Mouse (Mus musculus) C2C12 (cell line): Measurements from ENCODE around the gene Pgls. TPM values are rescaled to one million over a fixed set of nuclear protein-coding genes. Genes with fewer than 3 reads are reported as not detected.

ENCODE experiments used
- H3K27me3 ChIP-seq: one replicate; pipeline ENCODE4 v1.6.1; 2011; ENCODE audit not compliant: control insufficient read depth, insufficient read depth, insufficient read length
- H3K36me3 ChIP-seq: one replicate; pipeline ENCODE4 v1.6.1; 2011; ENCODE audit not compliant: control insufficient read depth, insufficient read depth
- H3K4me3 ChIP-seq: one replicate; pipeline ENCODE4 v1.5.1; 2011; ENCODE audit warnings: mild to moderate bottlenecking, control low read depth; ENCODE audit not compliant: poor library complexity, insufficient read depth, severe bottlenecking
- H3K79me2 ChIP-seq: one replicate; pipeline ENCODE4 v1.6.1; 2011; ENCODE audit not compliant: control insufficient read depth, insufficient read depth
- H3K79me3 ChIP-seq: one replicate; pipeline ENCODE4 v1.6.1; 2011; ENCODE audit warnings: low read depth, control low read depth
- H3ac ChIP-seq: one replicate; pipeline ENCODE3; 2011; ENCODE audit warnings: low read depth; ENCODE audit not compliant: control insufficient read depth, insufficient read length
- CEBPB ChIP-seq: IDR thresholded peaks from one replicate; pipeline ENCODE4 v1.6.1; 2011; ENCODE audit warnings: low read depth, mild to moderate bottlenecking, control low read depth, moderate library complexity
- CTCF ChIP-seq: IDR thresholded peaks from one replicate; pipeline ENCODE4 v1.5.1; 2011; ENCODE audit not compliant: control insufficient read depth, insufficient read depth, insufficient read length
- FOSL1 ChIP-seq: IDR thresholded peaks from one replicate; pipeline ENCODE4 v1.8.0; 2011; ENCODE audit warnings: mild to moderate bottlenecking, low read length; ENCODE audit not compliant: poor library complexity, insufficient read depth, severe bottlenecking
- MAX ChIP-seq: IDR thresholded peaks from one replicate; pipeline ENCODE4 v1.6.1; 2011; ENCODE audit warnings: mild to moderate bottlenecking, control low read depth
- MYOD1 ChIP-seq: IDR thresholded peaks from one replicate; pipeline ENCODE4 v1.6.1; 2011; ENCODE audit warnings: low read depth; ENCODE audit not compliant: control insufficient read depth, insufficient read length
- MYOG ChIP-seq: IDR thresholded peaks from one replicate; pipeline ENCODE4 v1.6.1; 2011; ENCODE audit not compliant: control insufficient read depth, insufficient read length; ENCODE audit errors: extremely low read depth
- USF1 ChIP-seq: IDR thresholded peaks from one replicate; pipeline ENCODE4 v1.6.1; 2011; ENCODE audit warnings: low read depth, mild to moderate bottlenecking, control low read depth, moderate library complexity
- polyA plus RNA-seq: library from polyadenylated mRNA; unstranded; fragments of >200 nt; fragmentation: generic; extraction: Trizol; gene quantifications from one replicate; pipeline ENCODE4 v1.2.1, GENCODE M21; 2012; ENCODE audit warnings: missing spikeins

The Pgls gene
- polyA plus RNA-seq, 1 experiment, result 231 TPM

- H3ac ChIP-seq, result no peak overlapping the region
- no peak overlapping the region for H3K4me3 ChIP-seq
- TF ChIP-seq USF1, result no peak
- TF ChIP-seq MYOG, result no peak
- no peak for TF ChIP-seq FOSL1
- TF ChIP-seq CTCF, result no peak
- no peak for TF ChIP-seq MYOD1
- TF ChIP-seq CEBPB, result no peak
- no peak for TF ChIP-seq MAX
- H3K79me3 ChIP-seq, result no peaks in the 10 kb centered on the region
- no peaks in the 10 kb centered on the region for H3K79me2 ChIP-seq
- no peaks in the 10 kb centered on the region for H3K36me3 ChIP-seq
- H3K27me3 ChIP-seq, result no peaks in the 10 kb centered on the region
Observed at GRCm38 (mm10) chr8:71604021-71604420, 12.0 kb downstream of the Pgls start.

DNA sequence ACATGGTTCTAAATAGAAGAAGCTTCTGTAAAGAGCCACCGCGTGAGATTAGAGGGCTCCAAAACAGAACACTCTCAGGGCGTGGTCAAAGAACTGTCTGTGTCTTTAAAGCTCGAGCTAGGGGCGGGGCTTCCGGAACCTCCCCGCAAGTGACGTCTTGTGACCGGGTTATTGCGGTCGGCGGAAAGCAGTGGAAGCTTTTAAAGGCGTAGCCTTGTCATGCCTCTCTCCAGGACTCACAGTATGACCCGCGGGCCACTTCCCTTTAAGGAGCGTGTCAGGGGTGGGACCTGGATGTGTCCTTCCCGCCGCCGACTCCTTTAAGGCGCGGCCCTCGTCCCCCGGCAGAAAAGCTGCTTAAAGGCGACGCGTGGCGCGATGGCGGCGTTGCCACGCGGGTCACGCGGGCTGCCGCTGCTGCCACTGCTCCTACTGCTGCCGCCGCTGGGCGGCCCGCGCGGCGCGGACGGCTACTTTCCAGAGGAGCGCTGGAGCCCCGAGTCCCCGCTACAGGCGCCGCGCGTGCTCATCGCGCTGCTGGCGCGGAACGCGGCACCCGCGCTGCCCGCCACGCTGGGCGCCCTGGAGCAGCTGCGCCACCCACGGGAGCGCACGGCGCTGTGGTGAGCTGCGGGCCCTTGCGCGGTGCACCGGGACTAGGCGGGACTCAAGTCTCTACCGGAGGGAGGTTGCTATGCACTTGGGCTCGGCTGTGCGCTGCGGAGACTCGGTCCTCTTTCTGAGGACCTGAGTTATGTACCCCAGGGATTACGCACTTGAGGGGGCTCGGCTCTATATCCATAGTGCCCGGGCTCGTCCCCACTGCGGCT, 19.1 kb downstream of the Pgls start, which contains the start of gene Colgalt1:
Gene Colgalt1, plus strand, starts transcription at position 177 of the 830 bp plus-strand sequence.
- Histone ChIP-seq H3K79me3 (peaks cover 13% of the 10 kb centered on the region), H3K36me3 (peaks cover 15% of the 10 kb centered on the region), H3ac (peak within 1 kb of the TSS; percentile 100), H3K4me3 (peak within 1 kb of the TSS; percentile 76), H3K27me3 (no peaks in the 10 kb centered on the region), H3K79me2 (peaks cover 25% of the 10 kb centered on the region)
- TF ChIP-seq CTCF, result peak; percentile 15
- TF ChIP-seq CEBPB, result no peak
- peak; percentile 71 for TF ChIP-seq MAX
- TF ChIP-seq MYOD1, result no peak
- TF ChIP-seq USF1, result no peak
- TF ChIP-seq MYOG, result no peak
- no peak for TF ChIP-seq FOSL1

GRCm38 (mm10) chr8:71612141-71612540, 20.2 kb downstream of the Pgls start:
- Histone ChIP-seq H3K79me2 (peaks cover 25% of the 10 kb centered on the region), H3ac (peak overlapping the region; percentile 100), H3K4me3 (peak overlapping the region; percentile 76), H3K79me3 (peaks cover 13% of the 10 kb centered on the region), H3K27me3 (no peaks in the 10 kb centered on the region), H3K36me3 (peaks cover 15% of the 10 kb centered on the region)
- TF ChIP-seq MAX, result no peak
- TF ChIP-seq CEBPB, result no peak
- no peak for TF ChIP-seq USF1
- TF ChIP-seq FOSL1, result no peak
- no peak for TF ChIP-seq CTCF
- TF ChIP-seq MYOD1, result no peak
- no peak for TF ChIP-seq MYOG

DNA sequence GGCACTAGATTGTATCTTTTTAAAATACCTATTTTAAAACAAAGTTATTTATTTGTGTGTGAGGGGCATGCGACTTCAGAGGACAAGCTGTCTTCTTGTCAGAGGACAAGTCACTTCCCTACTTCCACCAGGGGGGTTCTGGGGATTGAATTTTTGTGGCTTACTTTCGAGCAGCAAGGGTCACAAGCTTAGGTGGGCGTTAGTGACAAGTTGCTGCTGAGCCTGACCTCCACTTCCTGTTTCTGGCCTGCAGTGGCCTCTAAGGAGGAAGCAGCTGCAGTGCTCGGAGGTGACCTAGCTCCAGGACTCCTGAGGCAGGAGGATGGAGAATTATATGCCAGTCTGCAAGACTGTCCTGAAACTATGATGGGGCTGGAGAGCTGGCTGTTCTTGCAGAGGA, 21.4 kb downstream of the Pgls start:
- Histone ChIP-seq H3K27me3 (no peaks in the 10 kb centered on the region), H3ac (no peak overlapping the region), H3K79me2 (peaks cover 25% of the 10 kb centered on the region), H3K79me3 (peaks cover 13% of the 10 kb centered on the region), H3K36me3 (peaks cover 20% of the 10 kb centered on the region), H3K4me3 (no peak overlapping the region)
- TF ChIP-seq FOSL1, result no peak
- TF ChIP-seq MAX, result no peak
- no peak for TF ChIP-seq CEBPB
- TF ChIP-seq MYOG, result no peak
- no peak for TF ChIP-seq USF1
- no peak for TF ChIP-seq MYOD1

DNA sequence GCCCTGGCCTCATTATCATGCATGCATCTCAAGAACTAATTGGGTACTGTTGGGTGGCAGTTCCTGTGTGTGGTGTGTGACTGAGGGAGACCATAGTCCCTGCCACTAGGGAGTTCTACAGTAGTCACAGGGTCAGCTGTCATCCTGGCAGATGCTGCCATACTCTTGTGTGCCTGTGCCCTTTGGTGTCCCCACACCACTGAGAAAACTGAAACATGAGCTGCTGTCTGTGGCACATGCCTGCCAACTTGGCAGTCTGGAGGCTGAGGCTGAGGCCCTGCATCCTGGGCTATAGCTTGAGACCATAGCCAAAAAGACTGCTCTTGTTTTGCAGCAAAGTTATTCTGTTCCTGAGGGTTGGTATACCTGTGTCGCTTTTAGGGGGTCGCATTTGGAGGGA, 27.8 kb downstream of the Pgls start:
- Histone ChIP-seq H3K79me3 (no peaks in the 10 kb centered on the region), H3K79me2 (no peaks in the 10 kb centered on the region), H3ac (no peak overlapping the region), H3K27me3 (no peaks in the 10 kb centered on the region), H3K36me3 (peaks cover 60% of the 10 kb centered on the region), H3K4me3 (no peak overlapping the region)
- TF ChIP-seq CTCF (no peak), FOSL1 (no peak), CEBPB (no peak), MAX (no peak), MYOG (no peak), USF1 (no peak), MYOD1 (no peak)
